Mouse (Mus musculus): ENCODE results near the gene Ccdc96. TPM values are rescaled to one million over a fixed set of nuclear protein-coding genes. Genes with fewer than 3 reads are reported as not detected.

Ccdc96 gene
- polyA plus RNA-seq, 1 experiment from 2014 or later: 0.06 TPM

GRCm38 (mm10) chr5:36465889-36466288 is 18.5 kb upstream of the Ccdc96 start:
- 3% methylated on average over 8 of the region's 8 CpGs for WGBS (ENCODE audit: insufficient replicate concordance)
- Histone ChIP-seq H3K27me3 (ENCODE audit: insufficient read depth, low read length) (no peaks in the 10 kb centered on the region), H3K4me3 (ENCODE audit: low read depth, low read length) (peak overlapping the region; percentile 99), H3K9me3 (ENCODE audit: low read length) (no peaks in the 10 kb centered on the region), H3K4me1 (ENCODE audit: insufficient read depth) (peaks cover 19% of the 10 kb centered on the region), H3K4me2 (ENCODE audit: low read depth, low read length) (peak overlapping the region; percentile 94), H3K36me3 (replicated peaks; ENCODE audit: insufficient read depth, low read length) (peaks cover 18% of the 10 kb centered on the region), H3K9ac (replicated peaks) (peak overlapping the region; percentile 94), H3K27ac (ENCODE audit: low read depth) (peak overlapping the region; percentile 99)
- DNase-seq (no peak), ATAC-seq (no peak)
- TF ChIP-seq EP300 (IDR thresholded peaks at IDR 0.05; ENCODE audit: low read depth) (0 out of 2 replicates have a peak, but pooled peaks have one; percentile 13), CTCF (IDR thresholded peaks at IDR 0.05; ENCODE audit: low read depth) (no peak)

GRCm38 (mm10) chr5:36471206-36471605 is 13.2 kb upstream of the Ccdc96 start:
- peaks cover 52% of the 10 kb centered on the region for H3K36me3 ChIP-seq (replicated peaks; ENCODE audit: insufficient read depth, low read length)
- H3K9ac ChIP-seq (replicated peaks): no peak overlapping the region
- TF ChIP-seq CTCF (IDR thresholded peaks at IDR 0.05; ENCODE audit: low read depth) (no peak), EP300 (IDR thresholded peaks at IDR 0.05; ENCODE audit: low read depth) (no peak)
- H3K9me3 ChIP-seq (ENCODE audit: low read length): no peaks in the 10 kb centered on the region
- DNase-seq: no peak
- ATAC-seq: no peak
- H3K4me3 ChIP-seq (ENCODE audit: low read depth, low read length): no peak overlapping the region
- peaks cover 6% of the 10 kb centered on the region for H3K4me1 ChIP-seq (ENCODE audit: insufficient read depth)
- no peaks in the 10 kb centered on the region for H3K27me3 ChIP-seq (ENCODE audit: insufficient read depth, low read length)
- H3K4me2 ChIP-seq (ENCODE audit: low read depth, low read length): no peak overlapping the region
- WGBS (ENCODE audit: insufficient replicate concordance): 91% methylated on average over 8 of the region's 8 CpGs
- H3K27ac ChIP-seq (ENCODE audit: low read depth): no peak overlapping the region

GRCm38 (mm10) chr5:36472876-36473655 is 11.3 kb upstream of the Ccdc96 start:
- Histone ChIP-seq H3K27me3 (ENCODE audit: insufficient read depth, low read length) (no peaks in the 10 kb centered on the region), H3K4me3 (ENCODE audit: low read depth, low read length) (no peak overlapping the region), H3K9ac (replicated peaks) (no peak overlapping the region), H3K27ac (ENCODE audit: low read depth) (no peak overlapping the region), H3K4me1 (ENCODE audit: insufficient read depth) (peaks cover under 1% of the 10 kb centered on the region), H3K9me3 (ENCODE audit: low read length) (no peaks in the 10 kb centered on the region), H3K36me3 (replicated peaks; ENCODE audit: insufficient read depth, low read length) (peaks cover 52% of the 10 kb centered on the region), H3K4me2 (ENCODE audit: low read depth, low read length) (no peak overlapping the region)
- WGBS (ENCODE audit: insufficient replicate concordance): 84% methylated on average over 4 of the region's 4 CpGs
- no peak for DNase-seq
- ATAC-seq: no peak
- TF ChIP-seq EP300 (IDR thresholded peaks at IDR 0.05; ENCODE audit: low read depth): no peak
- no peak for TF ChIP-seq CTCF (IDR thresholded peaks at IDR 0.05; ENCODE audit: low read depth)

DNA sequence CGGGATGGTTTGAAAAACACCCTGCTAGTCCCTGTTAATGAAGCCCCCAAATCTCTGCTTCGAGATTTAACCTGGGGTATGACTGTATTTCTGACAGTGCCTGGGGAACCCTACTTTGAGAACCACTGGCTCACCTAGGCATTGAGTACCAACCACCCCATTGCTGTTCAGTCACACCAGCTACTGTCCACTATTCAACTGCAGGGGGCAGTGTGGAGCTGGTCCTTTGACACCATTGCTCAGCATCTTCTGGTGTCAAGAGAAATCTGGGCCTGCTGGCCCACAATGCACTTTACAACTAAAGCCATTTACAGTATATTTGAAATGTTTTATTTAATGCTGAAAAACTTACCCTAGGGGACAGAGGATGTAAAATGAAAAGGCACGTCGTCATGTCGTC is 10.1 kb upstream of the Ccdc96 start:
- ATAC-seq (peak; percentile 64), DNase-seq (peak; percentile 81)
- Histone ChIP-seq H3K27ac (ENCODE audit: low read depth) (no peak overlapping the region), H3K9ac (replicated peaks) (no peak overlapping the region), H3K36me3 (replicated peaks; ENCODE audit: insufficient read depth, low read length) (peaks cover 49% of the 10 kb centered on the region), H3K4me3 (ENCODE audit: low read depth, low read length) (no peak overlapping the region), H3K9me3 (ENCODE audit: low read length) (no peaks in the 10 kb centered on the region), H3K27me3 (ENCODE audit: insufficient read depth, low read length) (no peaks in the 10 kb centered on the region), H3K4me1 (ENCODE audit: insufficient read depth) (peaks cover 12% of the 10 kb centered on the region), H3K4me2 (ENCODE audit: low read depth, low read length) (no peak overlapping the region)
- TF ChIP-seq CTCF (IDR thresholded peaks at IDR 0.05; ENCODE audit: low read depth) (peak; percentile 90), EP300 (IDR thresholded peaks at IDR 0.05; ENCODE audit: low read depth) (no peak)
- WGBS (ENCODE audit: insufficient replicate concordance): 84% methylated on average over 5 of the region's 5 CpGs

GRCm38 (mm10) chr5:36477486-36477885 is 6.9 kb upstream of the Ccdc96 start:
- WGBS (ENCODE audit: insufficient replicate concordance): 60% methylated on average over 3 of the region's 3 CpGs
- Histone ChIP-seq H3K27me3 (ENCODE audit: insufficient read depth, low read length) (no peaks in the 10 kb centered on the region), H3K27ac (ENCODE audit: low read depth) (no peak overlapping the region), H3K4me3 (ENCODE audit: low read depth, low read length) (no peak overlapping the region), H3K4me2 (ENCODE audit: low read depth, low read length) (no peak overlapping the region), H3K9me3 (ENCODE audit: low read length) (no peaks in the 10 kb centered on the region), H3K4me1 (ENCODE audit: insufficient read depth) (peaks cover 31% of the 10 kb centered on the region), H3K9ac (replicated peaks) (no peak overlapping the region), H3K36me3 (replicated peaks; ENCODE audit: insufficient read depth, low read length) (peaks cover 17% of the 10 kb centered on the region)
- DNase-seq: no peak
- ATAC-seq: no peak
- TF ChIP-seq CTCF (IDR thresholded peaks at IDR 0.05; ENCODE audit: low read depth) (no peak), EP300 (IDR thresholded peaks at IDR 0.05; ENCODE audit: low read depth) (no peak)

- Histone ChIP-seq H3K4me1 (ENCODE audit: insufficient read depth) (peaks cover 41% of the 10 kb centered on the region), H3K9ac (replicated peaks) (no peak overlapping the region), H3K36me3 (replicated peaks; ENCODE audit: insufficient read depth, low read length) (peaks cover 7% of the 10 kb centered on the region; the same call in 1 of the 2 replicates), H3K9me3 (ENCODE audit: low read length) (no peaks in the 10 kb centered on the region), H3K27me3 (ENCODE audit: insufficient read depth, low read length) (no peaks in the 10 kb centered on the region), H3K4me3 (ENCODE audit: low read depth, low read length) (no peak overlapping the region), H3K4me2 (ENCODE audit: low read depth, low read length) (no peak overlapping the region), H3K27ac (ENCODE audit: low read depth) (no peak overlapping the region)
- no peak for ATAC-seq
- TF ChIP-seq EP300 (IDR thresholded peaks at IDR 0.05; ENCODE audit: low read depth): no peak
- no peak for TF ChIP-seq CTCF (IDR thresholded peaks at IDR 0.05; ENCODE audit: low read depth)
- WGBS (ENCODE audit: insufficient replicate concordance): 58% methylated on average over 6 of the region's 6 CpGs
- DNase-seq: no peak
Observed at GRCm38 (mm10) chr5:36478540-36479420, 5.6 kb upstream of the Ccdc96 start.
